Mouse (Mus musculus): ENCODE results near the gene Crb3. TPM values are rescaled to one million over a fixed set of nuclear protein-coding genes. Genes with fewer than 3 reads are reported as not detected.

Gene Crb3
- total RNA-seq, 1 experiment from 2014 or later: not detected

DNA sequence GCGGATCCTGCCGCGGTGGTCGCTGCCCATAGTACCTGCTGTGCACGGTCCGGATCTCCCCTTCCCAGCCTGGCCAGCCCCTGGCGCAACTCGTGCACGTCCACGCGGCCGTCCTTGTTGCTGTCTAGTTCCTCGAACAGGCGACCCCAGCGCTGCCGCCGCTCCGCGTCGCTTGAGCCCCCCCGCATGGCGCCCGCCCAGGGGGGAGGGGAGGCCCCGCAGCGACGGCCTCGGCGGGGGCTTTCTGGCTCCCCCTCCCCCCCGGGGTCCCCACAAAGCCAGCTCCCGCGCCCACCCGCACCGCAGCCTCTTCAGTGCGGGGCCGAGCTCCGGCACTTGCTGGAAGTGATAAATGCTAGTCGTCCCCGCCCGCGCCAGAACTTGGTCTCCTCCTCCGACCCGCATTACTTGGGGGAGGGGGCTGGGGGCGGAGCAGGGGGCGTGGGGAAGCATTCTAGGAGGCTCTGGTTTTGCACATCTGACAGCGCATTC, 627 bp downstream of the Crb3 start, which contains the start of gene Slc25a23:
Gene Slc25a23 (minus strand): TSS at position 378 of the 492 bp plus-strand sequence.
- peak in 1 of 2 experiments; percentile 14; a peak in 1 of 4 replicates for ATAC-seq (replicated peaks in 1 of 2; ENCODE audit: insufficient read depth in 1 of 2, low FRiP score in 2 of 2, low TSS enrichment in 1 of 2, low read depth in 1 of 2, poor library complexity in 2 of 2, severe bottlenecking in 2 of 2)

DNA sequence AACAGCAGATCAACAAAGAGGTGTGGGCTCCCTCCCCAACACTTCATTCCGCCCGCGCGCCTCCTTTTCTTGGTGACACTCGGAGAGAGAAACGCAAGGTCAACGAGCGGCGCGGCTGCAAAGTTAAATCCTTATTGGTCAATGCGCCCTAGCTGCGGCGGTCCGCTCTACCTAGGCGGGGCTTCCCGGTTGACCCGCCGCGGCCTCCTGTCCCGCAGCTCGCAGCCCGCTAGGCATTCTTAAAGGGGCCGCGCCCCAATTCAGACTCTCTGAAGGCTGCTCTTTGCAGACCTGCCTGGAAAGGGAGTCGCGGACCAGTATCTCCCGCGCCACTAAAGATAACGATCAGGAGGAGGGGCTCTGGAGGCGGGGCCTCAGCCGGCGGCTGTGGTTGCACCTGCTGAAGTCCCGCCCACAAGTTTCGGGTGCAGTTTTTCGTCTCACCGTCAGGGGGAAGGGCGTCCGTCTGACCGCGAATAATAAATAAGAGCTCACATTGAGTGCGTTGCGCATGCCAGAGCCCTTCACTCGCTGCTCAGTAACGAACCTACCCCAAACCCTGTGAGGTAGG, 1.4 kb downstream of the Crb3 start:
- peak; percentile 83 to 87 for ATAC-seq (replicated peaks in 1 of 2; ENCODE audit: insufficient read depth in 1 of 2, low FRiP score in 2 of 2, low TSS enrichment in 1 of 2, low read depth in 1 of 2, poor library complexity in 2 of 2, severe bottlenecking in 2 of 2)

- no peak for ATAC-seq (replicated peaks in 1 of 2; ENCODE audit: insufficient read depth in 1 of 2, low FRiP score in 2 of 2, low TSS enrichment in 1 of 2, low read depth in 1 of 2, poor library complexity in 2 of 2, severe bottlenecking in 2 of 2)
Measured at GRCm38 (mm10) chr17:57061069-57061468, 2.2 kb downstream of the Crb3 start.

DNA sequence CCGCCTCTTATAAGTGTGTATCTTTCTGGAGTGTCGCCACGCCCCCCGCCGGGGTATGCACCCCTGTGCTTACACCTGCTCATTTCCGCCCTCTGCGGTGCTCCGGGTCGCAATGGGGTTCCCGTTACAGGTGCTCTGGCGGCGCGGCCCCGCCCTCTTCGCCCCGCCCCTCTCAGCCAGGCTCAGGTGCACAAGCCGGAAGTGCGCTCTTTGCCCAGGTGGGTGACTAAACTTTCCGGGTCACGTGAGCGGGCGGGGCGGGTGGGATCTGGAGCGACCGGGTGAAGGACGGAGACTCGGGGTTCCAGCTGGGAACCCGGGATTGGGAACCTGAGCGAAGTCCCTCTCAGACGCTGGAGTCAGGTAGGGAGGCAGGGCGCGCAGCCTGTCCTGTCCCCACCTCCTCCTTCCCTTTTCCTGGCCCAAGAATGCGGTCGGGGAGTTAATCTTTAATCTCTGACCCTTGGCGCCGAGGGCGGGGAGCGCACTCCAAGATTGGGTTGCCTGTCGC, 3.2 kb downstream of the Crb3 start:
- no peak for ATAC-seq (replicated peaks in 1 of 2; ENCODE audit: insufficient read depth in 1 of 2, low FRiP score in 2 of 2, low TSS enrichment in 1 of 2, low read depth in 1 of 2, poor library complexity in 2 of 2, severe bottlenecking in 2 of 2)

DNA sequence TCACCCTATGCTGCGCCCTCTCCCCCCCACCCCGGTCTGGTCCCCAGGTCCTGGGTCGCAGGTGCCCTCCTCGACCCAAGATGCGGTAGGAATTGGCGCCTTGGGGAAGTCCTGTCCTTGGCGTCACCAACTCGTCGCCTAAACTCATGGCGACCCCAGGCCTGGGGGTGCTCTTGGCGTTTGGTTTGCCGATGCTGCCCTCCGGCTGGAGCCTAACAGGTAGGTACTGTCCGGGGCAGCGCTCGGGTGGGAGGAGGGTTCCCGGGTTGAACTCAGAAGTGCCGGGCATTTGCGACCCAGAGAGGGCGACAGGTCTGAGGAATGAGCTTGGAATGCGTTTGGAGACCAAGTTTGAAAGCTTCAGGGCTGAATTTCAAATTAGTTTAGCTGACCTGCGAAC, 3.6 kb downstream of the Crb3 start:
- ATAC-seq (replicated peaks in 1 of 2; ENCODE audit: insufficient read depth in 1 of 2, low FRiP score in 2 of 2, low TSS enrichment in 1 of 2, low read depth in 1 of 2, poor library complexity in 2 of 2, severe bottlenecking in 2 of 2): no peak

DNA sequence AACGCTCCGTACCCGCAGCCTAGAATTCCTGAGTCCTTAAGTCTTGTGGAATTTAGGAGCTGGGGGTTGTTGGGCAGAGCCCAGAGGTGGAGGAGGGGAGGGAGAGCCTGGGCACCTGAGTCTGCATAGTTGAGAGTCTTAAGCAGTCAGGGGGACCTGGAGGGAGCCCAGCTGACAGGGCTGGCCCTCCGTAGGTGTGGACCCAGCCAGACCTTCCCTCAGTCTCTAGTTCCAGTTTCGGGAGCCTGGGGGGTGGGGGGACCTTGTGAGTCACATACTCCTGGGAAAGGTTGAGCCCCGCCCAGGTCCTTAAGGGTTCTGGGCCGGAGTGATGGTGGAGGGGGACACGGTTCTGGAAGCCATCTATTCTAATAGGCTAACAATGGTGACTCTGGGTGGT, 4.1 kb downstream of the Crb3 start:
- ATAC-seq (replicated peaks in 1 of 2; ENCODE audit: insufficient read depth in 1 of 2, low FRiP score in 2 of 2, low TSS enrichment in 1 of 2, low read depth in 1 of 2, poor library complexity in 2 of 2, severe bottlenecking in 2 of 2): no peak

- no peak for ATAC-seq (replicated peaks in 1 of 2; ENCODE audit: insufficient read depth in 1 of 2, low FRiP score in 2 of 2, low TSS enrichment in 1 of 2, low read depth in 1 of 2, poor library complexity in 2 of 2, severe bottlenecking in 2 of 2)
Measured at GRCm38 (mm10) chr17:57066908-57067307, 8.0 kb downstream of the Crb3 start.

DNA sequence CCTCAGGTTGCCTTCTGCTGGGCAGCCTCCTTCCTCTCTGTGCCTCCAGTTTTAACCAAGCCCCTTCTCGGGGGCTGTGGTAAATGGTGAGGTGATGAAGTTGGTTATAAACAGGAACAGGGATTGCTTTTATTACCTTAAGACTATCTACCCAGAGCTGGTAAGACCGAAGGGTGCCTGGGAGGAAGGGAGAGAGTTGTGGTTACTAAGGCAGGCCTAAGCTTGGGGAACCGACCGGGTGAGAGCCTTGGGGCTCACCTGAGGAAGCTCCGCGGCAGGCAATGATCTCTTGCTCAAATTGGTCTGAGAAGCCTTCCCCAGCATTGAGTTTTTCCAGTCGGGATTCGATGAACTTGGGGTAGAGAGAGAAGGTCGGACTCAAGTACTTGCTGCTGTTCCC, 11.4 kb downstream of the Crb3 start:
- ATAC-seq (replicated peaks in 1 of 2; ENCODE audit: insufficient read depth in 1 of 2, low FRiP score in 2 of 2, low TSS enrichment in 1 of 2, low read depth in 1 of 2, poor library complexity in 2 of 2, severe bottlenecking in 2 of 2): no peak

- ATAC-seq (replicated peaks in 1 of 2; ENCODE audit: insufficient read depth in 1 of 2, low FRiP score in 2 of 2, low TSS enrichment in 1 of 2, low read depth in 1 of 2, poor library complexity in 2 of 2, severe bottlenecking in 2 of 2): no peak
Measured at GRCm38 (mm10) chr17:57070699-57071098, 11.8 kb downstream of the Crb3 start.

DNA sequence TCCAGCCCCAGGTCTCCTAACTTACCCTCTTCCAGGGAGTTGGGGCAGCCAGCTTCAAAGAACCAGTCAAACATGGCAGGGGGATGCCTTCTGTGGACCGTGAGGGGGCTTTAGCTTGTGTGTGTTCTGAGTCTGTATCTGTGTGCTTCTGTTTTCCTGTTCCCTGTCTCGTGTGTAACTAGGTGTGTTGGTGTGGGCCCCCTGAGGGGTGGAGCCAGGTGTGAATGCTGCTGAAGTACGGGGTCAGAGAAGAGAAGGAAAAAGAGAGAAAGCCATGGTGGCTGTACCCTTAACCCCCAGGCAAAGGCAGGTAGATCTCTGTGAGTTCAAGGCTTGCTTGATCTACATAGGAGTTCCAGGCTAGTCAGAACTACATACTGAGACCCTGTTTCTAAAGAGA, 18.0 kb downstream of the Crb3 start:
- no peak for ATAC-seq (replicated peaks in 1 of 2; ENCODE audit: insufficient read depth in 1 of 2, low FRiP score in 2 of 2, low TSS enrichment in 1 of 2, low read depth in 1 of 2, poor library complexity in 2 of 2, severe bottlenecking in 2 of 2)

GRCm38 (mm10) chr17:57078336-57078735, 19.4 kb downstream of the Crb3 start, which contains the start of gene Dennd1c:
Gene Dennd1c, minus strand, starts transcription at chr17:57078514.
- peak; percentile 94 to 97 for ATAC-seq (replicated peaks in 1 of 2; ENCODE audit: insufficient read depth in 1 of 2, low FRiP score in 2 of 2, low TSS enrichment in 1 of 2, low read depth in 1 of 2, poor library complexity in 2 of 2, severe bottlenecking in 2 of 2)

DNA sequence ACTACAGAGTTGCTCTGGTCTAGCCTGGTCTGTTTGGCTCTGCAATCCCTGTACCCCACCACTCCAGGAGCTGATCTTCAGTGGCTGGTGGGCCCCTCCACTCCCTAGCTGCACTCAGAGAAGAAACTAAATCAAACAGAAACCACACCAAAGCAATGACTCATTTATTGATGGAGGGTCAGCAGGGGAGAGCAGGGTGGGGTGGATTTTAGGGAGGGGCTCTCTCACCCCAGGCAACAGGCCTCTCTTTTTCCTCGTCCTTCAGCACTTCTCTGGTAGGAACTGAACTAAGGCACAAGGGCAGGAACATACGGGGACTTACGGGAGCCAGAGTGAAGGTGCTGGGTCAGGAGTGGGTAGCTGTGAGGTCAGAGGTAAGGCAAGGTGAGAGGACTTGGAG, 21.0 kb downstream of the Crb3 start:
- ATAC-seq (replicated peaks in 1 of 2; ENCODE audit: insufficient read depth in 1 of 2, low FRiP score in 2 of 2, low TSS enrichment in 1 of 2, low read depth in 1 of 2, poor library complexity in 2 of 2, severe bottlenecking in 2 of 2): no peak

DNA sequence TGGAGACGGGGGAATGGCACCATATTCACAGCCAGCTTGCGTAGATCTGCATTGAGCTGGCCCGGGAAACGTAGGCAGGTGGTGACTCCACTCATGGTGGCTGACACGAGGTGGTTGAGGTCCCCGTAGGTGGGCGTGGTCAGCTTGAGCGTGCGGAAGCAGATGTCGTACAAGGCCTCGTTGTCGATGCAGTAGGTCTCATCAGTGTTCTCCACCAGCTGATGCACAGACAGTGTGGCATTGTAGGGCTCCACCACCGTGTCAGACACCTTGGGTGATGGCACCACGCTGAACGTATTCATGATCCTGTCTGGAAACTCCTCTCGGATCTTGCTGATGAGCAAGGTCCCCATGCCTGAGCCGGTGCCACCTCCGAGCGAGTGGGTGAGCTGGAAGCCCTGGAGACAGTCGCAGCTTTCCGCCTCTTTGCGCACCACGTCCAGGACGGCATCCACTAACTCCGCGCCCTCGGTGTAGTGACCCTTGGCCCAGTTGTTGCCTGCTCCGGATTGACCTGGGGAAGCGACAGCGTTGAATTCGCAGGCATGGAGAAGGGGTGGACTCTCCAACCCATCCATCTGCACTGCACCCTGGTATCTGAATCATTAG, 22.4 kb downstream of the Crb3 start:
- ATAC-seq (replicated peaks in 1 of 2; ENCODE audit: insufficient read depth in 1 of 2, low FRiP score in 2 of 2, low TSS enrichment in 1 of 2, low read depth in 1 of 2, poor library complexity in 2 of 2, severe bottlenecking in 2 of 2): no peak

DNA sequence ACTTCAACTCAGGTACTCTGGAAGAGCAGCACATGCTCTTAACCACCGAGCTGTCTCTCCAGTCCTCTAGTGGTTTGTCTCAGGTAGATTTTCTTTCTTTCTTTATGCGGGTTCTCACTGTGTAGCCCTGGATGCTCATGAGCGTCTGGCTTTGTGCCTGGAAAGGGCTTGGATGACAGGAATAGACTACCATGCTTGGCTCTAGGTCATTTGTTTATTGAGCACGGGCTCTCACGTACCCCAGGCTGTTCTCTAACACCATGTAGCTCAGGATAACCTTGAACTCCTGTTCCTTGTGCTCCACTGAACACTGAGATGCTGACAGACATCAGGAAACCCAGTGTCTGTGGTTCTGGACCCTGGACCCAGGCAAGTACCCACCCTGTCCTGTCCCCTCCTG, 23.6 kb downstream of the Crb3 start:
- ATAC-seq (replicated peaks in 1 of 2; ENCODE audit: insufficient read depth in 1 of 2, low FRiP score in 2 of 2, low TSS enrichment in 1 of 2, low read depth in 1 of 2, poor library complexity in 2 of 2, severe bottlenecking in 2 of 2): no peak

DNA sequence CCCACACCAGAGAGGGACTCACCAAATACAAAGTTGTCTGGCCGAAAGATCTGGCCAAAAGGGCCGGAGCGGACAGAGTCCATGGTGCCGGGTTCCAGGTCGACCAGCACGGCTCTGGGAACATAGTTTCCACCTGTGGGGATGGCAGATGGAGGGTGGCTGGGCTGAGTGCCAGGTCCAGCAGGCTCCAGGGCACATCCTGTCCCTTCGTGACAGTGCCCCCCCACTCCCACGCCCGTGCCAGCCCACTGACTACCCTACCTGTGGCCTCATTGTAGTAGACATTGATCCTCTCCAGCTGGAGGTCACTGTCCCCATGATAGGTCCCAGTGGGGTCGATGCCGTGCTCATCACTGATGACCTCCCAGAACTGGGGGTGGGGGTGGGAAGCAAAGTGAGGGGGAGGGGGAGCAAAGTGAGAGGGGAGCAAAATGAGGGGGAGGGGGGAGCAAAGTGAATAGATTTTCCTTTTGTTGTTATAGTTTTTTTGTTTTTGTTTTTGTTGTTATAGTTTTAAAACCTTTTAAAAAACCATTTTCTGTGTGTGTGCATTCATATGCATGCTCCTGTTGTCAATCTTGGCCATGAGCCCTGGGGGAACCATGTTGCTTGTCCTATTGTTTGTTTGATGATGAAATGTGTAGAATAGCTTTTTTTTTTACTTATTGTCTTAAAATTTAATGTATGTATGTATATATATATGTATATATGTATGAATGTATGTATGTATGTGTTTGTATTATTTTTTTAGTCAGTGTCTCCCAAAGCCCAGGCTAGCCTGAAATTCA, 27.3 kb downstream of the Crb3 start:
- no peak for ATAC-seq (replicated peaks in 1 of 2; ENCODE audit: insufficient read depth in 1 of 2, low FRiP score in 2 of 2, low TSS enrichment in 1 of 2, low read depth in 1 of 2, poor library complexity in 2 of 2, severe bottlenecking in 2 of 2)

DNA sequence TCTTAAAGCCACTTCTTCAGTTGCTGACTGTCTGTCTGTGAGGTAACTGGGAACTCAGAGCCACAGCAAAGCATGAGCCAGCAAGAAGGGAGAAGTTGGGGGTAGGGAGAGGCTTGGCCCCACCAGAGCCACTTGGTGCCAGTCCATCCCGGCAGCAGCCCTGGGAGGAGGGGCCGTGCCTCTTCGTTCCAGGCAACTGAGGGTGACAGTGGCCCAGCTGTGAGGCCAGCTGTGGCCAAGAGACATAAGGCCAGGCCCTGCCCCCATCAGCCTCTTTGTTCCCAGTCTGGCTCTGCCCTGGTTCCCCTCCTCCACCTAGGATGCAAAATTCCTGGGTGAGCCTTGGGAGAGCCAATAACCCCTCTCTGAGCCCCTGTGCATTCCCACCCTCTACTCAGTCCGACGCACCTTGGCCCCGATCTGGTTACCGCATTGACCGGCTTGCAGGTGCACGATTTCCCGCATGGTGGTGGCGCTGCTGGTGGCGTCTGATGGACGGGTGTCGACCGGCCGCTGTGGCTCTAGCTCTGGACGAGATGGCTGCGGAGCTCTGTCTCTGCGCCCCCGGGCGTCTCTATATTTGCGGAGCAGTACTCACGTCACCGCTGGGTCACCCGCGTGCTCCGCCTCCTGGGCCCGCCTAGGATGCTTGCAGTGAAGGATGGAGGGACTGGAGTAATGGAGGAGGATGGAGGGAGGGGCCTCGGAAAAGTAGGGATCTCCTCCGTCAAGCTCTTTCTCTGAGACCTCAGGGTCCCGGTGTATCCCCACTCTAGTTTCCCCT, 28.3 kb downstream of the Crb3 start, which contains the start of gene Tubb4a:
Gene Tubb4a (minus strand): TSS at position 734 of the 784 bp plus-strand sequence.
- ATAC-seq (replicated peaks in 1 of 2; ENCODE audit: insufficient read depth in 1 of 2, low FRiP score in 2 of 2, low TSS enrichment in 1 of 2, low read depth in 1 of 2, poor library complexity in 2 of 2, severe bottlenecking in 2 of 2): peak; percentile 38 to 44; a peak in 3 of 4 replicates

DNA sequence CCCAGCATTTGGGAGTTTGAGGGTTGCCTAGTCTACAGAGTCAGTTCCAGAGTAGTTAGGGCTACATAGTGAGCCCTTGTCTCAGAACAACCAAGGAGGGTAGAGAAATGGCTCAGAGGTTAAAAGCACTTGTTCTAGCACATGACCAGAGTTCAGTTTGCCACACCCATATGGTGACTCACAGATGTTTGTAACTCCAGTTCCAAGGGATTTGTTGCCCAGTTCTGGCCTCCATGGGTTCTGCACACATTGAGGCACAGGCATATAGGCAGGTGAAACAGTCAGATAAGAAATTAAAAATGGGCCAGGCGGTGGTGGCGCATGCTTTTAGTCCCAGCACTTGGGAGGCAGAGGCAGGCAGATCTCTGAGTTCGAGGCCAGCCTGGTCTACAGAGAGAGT, 35.3 kb downstream of the Crb3 start:
- no peak for ATAC-seq (replicated peaks in 1 of 2; ENCODE audit: insufficient read depth in 1 of 2, low FRiP score in 2 of 2, low TSS enrichment in 1 of 2, low read depth in 1 of 2, poor library complexity in 2 of 2, severe bottlenecking in 2 of 2)
